ENCODE assay signal across 10 mouse cellular contexts in the genomic region with DNA sequence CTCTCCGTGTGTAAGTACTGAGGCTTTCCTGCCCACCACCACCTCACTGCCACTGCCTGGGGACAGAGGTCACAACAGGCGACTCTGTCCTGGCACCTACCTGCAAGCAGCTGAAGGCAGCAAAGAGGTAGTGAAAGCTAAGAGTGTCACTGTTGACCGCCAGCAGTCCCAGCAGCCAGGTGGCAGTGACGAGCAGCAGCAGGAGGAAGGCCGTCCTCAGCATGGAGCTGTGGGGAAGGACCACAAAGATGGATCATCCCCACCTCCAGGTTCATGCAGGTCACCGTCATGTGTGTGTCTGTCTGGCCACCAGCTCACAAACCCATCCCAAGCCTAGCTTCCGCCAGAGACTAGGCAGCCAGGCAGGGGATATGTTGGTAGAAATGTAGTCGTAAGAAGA. TPM values are rescaled to one million over a fixed set of nuclear protein-coding genes. Genes with fewer than 3 reads are reported as not detected.
DNase-seq lines count a peak whose midpoint lies in the region; ATAC-seq and TF ChIP-seq lines count a peak whose summit lies in the region.
"Had no signal": no experiment of that assay in that cellular context is flagged by ENCODE, and none has a peak within 500 bp of the region (broad histone marks: within the 10 kb centered on the region; RNA-seq: fewer than 3 reads in every experiment).

No protein-coding gene starts in this region.

- 0 out of 2 replicates have a peak, but pooled peaks cover 6% of the 10 kb centered on the region for H3K36me3 ChIP-seq in kidney, postnatal 0 days (ENCODE audit: insufficient read depth, low read length)
- no peaks in the 10 kb centered on the region for H3K36me3 ChIP-seq in thymus, adult 2 months (ENCODE audit: control insufficient read depth, insufficient read depth, low read length)

- no peaks in the 10 kb centered on the region for H3K27me3 ChIP-seq in kidney, postnatal 0 days (ENCODE audit: insufficient read depth, low read length)
- no peaks in the 10 kb centered on the region for H3K27me3 ChIP-seq in thymus, adult 2 months (ENCODE audit: control insufficient read depth, insufficient read depth, low read length)
- H3K27me3 ChIP-seq: heart, embryonic 15.5 days had no signal

- DNase-seq in kidney, postnatal 0 days (ENCODE audit: low spot score), result no peak
- no peak for DNase-seq in kidney, postnatal 10 days
- DNase-seq in thymus, adult 2 months, result no peak
- DNase-seq in thymus, postnatal 4 days, result no peak
- no peak for DNase-seq in embryo, embryonic 11 days
- DNase-seq in left cerebral cortex, adult 11 months (ENCODE audit: low spot score), result no peak

- H3K27ac ChIP-seq in kidney, postnatal 0 days, result no peak overlapping the region
- no peak overlapping the region for H3K27ac ChIP-seq in thymus, adult 2 months (ENCODE audit: control insufficient read depth, insufficient read depth, low read length)
- no peak overlapping the region for H3K27ac ChIP-seq in cortical plate, adult 2 months (ENCODE audit: insufficient read depth, low read length)
- H3K27ac ChIP-seq: heart, embryonic 15.5 days; macrophage had no signal

- TF ChIP-seq POLR2A in thymus, adult 2 months (IDR thresholded peaks at IDR 0.05; ENCODE audit: control insufficient read depth, extremely low read depth, insufficient read depth, low read length, poor library complexity), result no peak
- no peak for TF ChIP-seq POLR2A in cortical plate, adult 2 months (IDR thresholded peaks at IDR 0.05; ENCODE audit: extremely low read depth, insufficient read depth, low read length)

- TF ChIP-seq CTCF in kidney, postnatal 0 days (IDR thresholded peaks at IDR 0.05; ENCODE audit: low read depth), result peak; percentile 68
- peak; percentile 11; the same call in 1 of the 2 replicates for TF ChIP-seq CTCF in thymus, adult 2 months (IDR thresholded peaks at IDR 0.05; ENCODE audit: borderline replicate concordance, control insufficient read depth, extremely low read depth, insufficient read depth, low read length, poor library complexity)
- peak; percentile 53 for TF ChIP-seq CTCF in cortical plate, adult 2 months (IDR thresholded peaks at IDR 0.05; ENCODE audit: extremely low read depth, insufficient read depth, low read length)

- H3K4me3 ChIP-seq in kidney, postnatal 0 days (replicated peaks; ENCODE audit: low read depth, low read length), result no peak overlapping the region
- no peak overlapping the region for H3K4me3 ChIP-seq in thymus, adult 2 months (ENCODE audit: control insufficient read depth, insufficient read depth, low read length)
- H3K4me3 ChIP-seq in cortical plate, adult 2 months (ENCODE audit: insufficient read depth, low read length), result no peak overlapping the region
- H3K4me3 ChIP-seq: heart, embryonic 15.5 days had no signal

- no peak for ATAC-seq in kidney, postnatal 0 days (replicated peaks; ENCODE audit: low FRiP score, low read depth)
- no peak for ATAC-seq in granulocyte monocyte progenitor cell, adult 5-6 weeks (replicated peaks; ENCODE audit: poor library complexity, severe bottlenecking)

- H3K4me2 ChIP-seq in kidney, postnatal 0 days (ENCODE audit: low read length), result no peak overlapping the region
- H3K4me2 ChIP-seq: heart, embryonic 15.5 days had no signal

- no peaks in the 10 kb centered on the region for H3K9me3 ChIP-seq in kidney, postnatal 0 days (replicated peaks; ENCODE audit: low read length)
- H3K9me3 ChIP-seq: heart, embryonic 15.5 days had no signal

- WGBS in kidney, postnatal 0 days, result 74% methylated on average over 8 of the region's 8 CpGs
- WGBS in thymus, adult 2 months, result 91% methylated on average over 8 of the region's 8 CpGs

- H3K4me1 ChIP-seq in kidney, postnatal 0 days (replicated peaks; ENCODE audit: insufficient read depth, low read length), result no peaks in the 10 kb centered on the region
- H3K4me1 ChIP-seq in thymus, adult 2 months (replicated peaks; ENCODE audit: control insufficient read depth, insufficient read depth, low read length), result peaks cover 4% of the 10 kb centered on the region
- H3K4me1 ChIP-seq in cortical plate, adult 2 months (ENCODE audit: control insufficient read depth, insufficient read depth, low read length), result no peaks in the 10 kb centered on the region; the same call in 1 of the 2 replicates
- H3K4me1 ChIP-seq: heart, embryonic 15.5 days had no signal

- H3K9ac ChIP-seq in kidney, postnatal 0 days (ENCODE audit: low read depth, low read length), result no peak overlapping the region
- H3K9ac ChIP-seq: heart, embryonic 15.5 days had no signal

RNA-seq across cellular contexts. Expression of gene Trmu, which starts 24.7 kb away (rescaled TPM):
- 37.1 and 40.9 TPM in 2 replicates for polyA plus RNA-seq in kidney, postnatal 0 days (2015; fragmentation: Nextera tagmentation; extraction: Ambion mirVana)
- 34.7 and 39.1 TPM in 2 replicates for polyA plus RNA-seq in thymus, adult 2 months (2012; rRNA removed)
- polyA plus RNA-seq in cortical plate, adult 2 months (2012; rRNA removed), result 51.1 and 58.5 TPM in 2 replicates
- 17.2 and 32.2 TPM in 2 replicates for total RNA-seq in granulocyte monocyte progenitor cell, adult 5-6 weeks (2014; fragmentation: Nextera tagmentation)
- total RNA-seq in granulocyte monocyte progenitor cell, adult 5-6 weeks (2017), result 22.3 and 28.7 TPM in 2 replicates

RNA-seq across cellular contexts. Expression of gene Gtse1, which starts 44.3 kb away (rescaled TPM):
- polyA plus RNA-seq in kidney, postnatal 0 days (2015; fragmentation: Nextera tagmentation; extraction: Ambion mirVana), result 11.4 and 12.8 TPM in 2 replicates
- 39.6 and 52.5 TPM in 2 replicates for polyA plus RNA-seq in thymus, adult 2 months (2012; rRNA removed)
- polyA plus RNA-seq in cortical plate, adult 2 months (2012; rRNA removed), result 0.64 and 1.0 TPM in 2 replicates
- 7.9 and 13.6 TPM in 2 replicates for total RNA-seq in granulocyte monocyte progenitor cell, adult 5-6 weeks (2014; fragmentation: Nextera tagmentation)
- 19.5 and 20.0 TPM in 2 replicates for total RNA-seq in granulocyte monocyte progenitor cell, adult 5-6 weeks (2017)

Comparison
In these comparisons a context has a peak if more than half of its experiments do, and no peak if none do; other contexts are left out.
1. CTCF ChIP-seq: peak in every context shown above with its lines; median percentile 68 in kidney, postnatal 0 days; 53 in cortical plate, adult 2 months; 11 in thymus, adult 2 months.